Mouse (Mus musculus) cerebellum, postnatal 25 days (tissue): ENCODE measurements around the gene Col11a2.

Source experiments
- DNase-seq, 2 experiments: peaks; one replicate each; pipeline ENCODE4 v3.0.0; 2021; ENCODE audit warnings: mixed read lengths in 2 of 2

Gene Col11a2

DNA sequence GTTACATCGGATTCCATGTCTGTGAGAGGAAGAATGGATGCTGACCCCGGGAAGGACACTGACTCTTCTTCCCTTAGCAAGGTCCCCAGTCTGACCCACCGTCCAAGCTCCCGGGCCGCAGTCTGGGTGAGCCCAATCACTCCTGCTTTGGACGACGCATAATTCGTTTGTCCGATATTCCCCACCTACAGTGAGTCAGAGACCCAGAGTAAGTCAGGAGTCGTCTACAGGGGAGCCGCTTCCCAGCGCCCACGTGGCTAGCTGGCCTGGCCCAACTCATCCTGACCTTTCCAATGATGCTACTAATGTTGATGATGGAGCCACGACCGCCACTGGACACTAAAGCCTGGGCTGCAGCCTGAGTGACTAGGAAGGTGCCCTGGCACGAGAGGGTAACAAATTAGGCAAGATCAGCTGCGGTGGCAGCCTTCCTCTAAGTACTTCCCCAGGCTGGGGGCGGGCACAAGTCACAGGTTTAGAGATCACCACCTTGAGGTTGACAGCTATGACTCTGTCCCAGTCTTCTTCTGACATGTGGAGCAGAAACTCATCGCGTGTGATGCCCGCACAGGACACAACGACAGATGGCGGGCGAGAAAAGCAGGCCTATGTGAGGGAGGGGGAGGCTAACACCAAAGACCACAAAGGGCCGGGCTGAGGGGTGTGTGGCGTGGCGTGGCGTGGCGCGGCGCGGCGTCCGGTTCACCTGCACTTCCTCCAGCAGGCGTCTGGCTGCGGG, 12.2 kb upstream of the Col11a2 start:
- DNase-seq: peak in 1 of 2 experiments; percentile 18

DNA sequence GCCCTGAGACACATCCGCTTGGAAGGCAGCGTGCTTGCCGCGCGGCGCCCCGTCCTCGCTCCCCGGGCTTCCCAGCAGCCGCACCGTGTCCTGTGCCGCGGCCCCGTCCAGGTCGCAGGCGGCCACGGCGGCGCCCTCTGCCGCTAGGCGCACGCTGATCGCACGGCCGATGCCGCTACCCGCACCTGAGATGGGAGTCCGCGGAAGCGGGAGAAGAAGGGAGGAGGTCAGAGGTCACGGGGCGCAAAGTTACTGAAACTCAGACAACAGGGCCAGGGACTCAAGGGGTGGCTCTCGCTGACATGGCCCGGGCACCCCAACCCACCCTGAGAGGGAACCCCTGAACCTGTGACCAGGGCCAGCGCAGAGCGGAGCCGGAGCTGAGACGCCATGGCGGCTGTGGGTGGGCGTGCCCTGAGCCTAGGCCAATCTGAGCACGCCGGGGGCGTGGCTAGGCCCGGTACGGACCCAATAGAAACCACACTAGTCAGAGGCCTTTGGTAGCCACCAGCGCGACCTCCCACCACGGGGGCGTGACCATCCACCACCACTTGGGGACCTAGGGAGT, 11.5 kb upstream of the Col11a2 start, which contains the start of gene H2-Ke6:
Gene H2-Ke6 (minus strand): TSS at position 405 of the 568 bp plus-strand sequence.
- DNase-seq: peak; percentile 91 to 93

DNA sequence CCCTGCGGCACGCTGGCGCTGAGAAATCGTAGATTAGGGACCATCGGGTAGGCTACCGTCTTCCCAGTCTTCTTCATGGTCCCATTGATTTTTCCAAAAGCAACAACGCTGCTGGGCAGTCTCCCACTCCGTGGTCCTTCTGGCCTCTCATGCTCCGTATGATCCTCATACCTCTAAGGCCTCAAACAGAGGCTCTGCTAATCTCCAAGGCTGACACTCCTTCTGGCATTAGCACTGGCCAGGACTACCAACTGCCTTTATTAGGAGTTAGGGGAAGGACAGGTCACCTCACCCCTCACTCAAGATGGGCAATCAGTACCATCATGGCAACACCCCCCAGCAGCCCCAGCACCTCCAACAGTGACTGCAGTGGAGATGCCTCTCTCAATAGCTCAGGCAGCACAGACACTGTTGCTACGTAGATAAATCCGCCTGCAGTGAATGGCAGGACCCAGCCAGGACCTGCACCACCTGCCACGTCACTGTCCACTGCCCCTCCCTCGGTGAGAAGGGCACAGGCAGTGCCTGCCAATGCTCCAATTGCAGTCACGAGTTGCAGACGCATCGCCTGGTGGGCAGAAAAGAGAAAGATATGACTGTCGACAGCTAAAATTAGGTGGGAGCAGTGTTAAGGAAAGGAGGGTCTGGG, 10.6 kb upstream of the Col11a2 start:
- peak in 1 of 2 experiments; percentile 23 for DNase-seq

DNA sequence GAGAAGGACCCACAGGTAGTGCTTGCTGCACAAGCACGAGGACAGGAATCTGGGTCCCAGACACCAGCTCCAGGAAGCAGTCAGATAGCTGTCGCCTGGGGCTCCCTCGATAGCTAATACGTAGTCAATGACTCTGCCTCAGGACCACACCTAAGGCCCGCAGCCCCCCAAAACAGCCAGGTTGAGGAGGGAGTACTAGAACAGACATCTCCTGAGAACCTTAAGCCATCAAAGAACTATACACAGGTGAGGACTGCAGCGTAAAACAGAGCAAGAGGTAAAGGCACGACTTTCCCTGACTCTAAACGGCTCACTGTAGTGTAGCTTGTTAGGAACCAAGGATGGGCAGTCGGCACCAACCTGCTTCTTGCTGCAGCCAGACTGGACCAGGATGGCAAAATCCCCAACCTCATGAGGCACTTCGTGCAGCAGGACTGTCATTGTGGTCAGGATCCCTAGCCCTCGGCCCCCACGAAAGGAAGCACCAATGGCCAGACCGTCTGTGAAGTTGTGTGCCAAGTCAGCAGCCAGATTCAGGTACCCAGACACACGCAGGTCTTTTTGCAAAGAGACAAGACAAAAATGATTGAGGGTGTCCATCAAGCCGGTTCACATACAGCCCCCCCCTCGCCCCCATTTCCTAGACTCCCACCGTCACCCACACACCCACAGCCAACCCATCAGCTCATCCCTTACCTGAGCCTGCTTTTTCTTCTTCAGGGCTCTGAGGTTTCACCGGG, 9.9 kb upstream of the Col11a2 start:
- peak in 1 of 2 experiments; percentile 24 for DNase-seq

DNA sequence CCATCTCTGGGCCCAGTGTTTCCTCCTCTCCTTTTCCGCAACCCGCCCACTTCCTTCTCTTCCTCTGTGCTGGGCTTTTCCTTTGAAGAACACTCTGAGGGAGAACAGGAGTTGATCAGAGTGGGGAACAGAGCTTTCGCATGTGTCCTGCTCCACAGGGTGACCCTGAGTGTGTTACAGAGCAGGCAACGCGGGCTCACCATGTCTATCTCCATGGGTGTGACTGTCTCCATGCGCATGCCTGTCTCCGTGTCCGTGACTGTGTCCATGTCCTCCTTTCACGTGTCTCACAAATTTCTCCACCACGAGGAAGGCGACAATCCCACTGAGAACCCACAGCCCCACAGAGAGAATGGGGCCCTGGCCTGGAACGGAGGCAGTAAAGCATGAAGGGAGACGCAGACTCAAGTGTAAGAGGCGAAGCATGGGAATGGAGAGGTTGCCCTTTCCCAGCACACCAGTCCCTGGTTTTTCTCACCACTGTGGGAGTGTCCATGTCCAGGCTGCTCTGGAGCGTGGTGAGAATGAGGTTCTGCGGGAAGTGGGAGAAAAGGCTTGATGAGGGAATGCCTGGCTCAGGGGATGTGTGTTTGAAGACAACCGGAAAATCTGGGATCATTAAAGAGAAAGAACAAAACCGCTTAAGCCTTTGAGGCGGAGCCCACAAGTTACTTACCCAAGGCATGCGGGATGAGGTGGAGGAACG, 9.2 kb upstream of the Col11a2 start:
- DNase-seq: no peak

DNA sequence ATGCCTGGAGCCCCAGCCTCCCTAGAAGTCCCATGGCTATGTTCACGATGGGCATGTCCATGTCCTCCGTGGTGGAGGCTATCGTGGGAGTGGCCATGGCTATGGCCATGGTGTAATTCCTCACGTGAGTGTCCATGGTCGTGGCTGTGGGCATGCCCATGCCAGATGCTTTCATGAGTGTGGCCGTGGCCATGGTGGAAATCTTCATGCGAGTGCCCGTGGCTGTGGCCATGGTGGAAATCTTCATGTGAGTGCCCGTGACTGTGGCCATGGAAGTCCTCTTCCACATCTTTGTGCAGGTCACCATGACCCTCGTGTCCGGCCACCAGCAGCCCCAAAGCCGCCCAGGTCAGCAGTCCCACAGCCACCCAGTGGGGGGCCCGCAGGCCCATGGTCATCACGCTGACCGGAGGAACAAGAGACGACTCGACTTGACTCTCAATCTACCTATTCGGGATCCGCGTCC, 8.3 kb upstream of the Col11a2 start:
- DNase-seq: peak in 1 of 2 experiments; percentile 70

DNA sequence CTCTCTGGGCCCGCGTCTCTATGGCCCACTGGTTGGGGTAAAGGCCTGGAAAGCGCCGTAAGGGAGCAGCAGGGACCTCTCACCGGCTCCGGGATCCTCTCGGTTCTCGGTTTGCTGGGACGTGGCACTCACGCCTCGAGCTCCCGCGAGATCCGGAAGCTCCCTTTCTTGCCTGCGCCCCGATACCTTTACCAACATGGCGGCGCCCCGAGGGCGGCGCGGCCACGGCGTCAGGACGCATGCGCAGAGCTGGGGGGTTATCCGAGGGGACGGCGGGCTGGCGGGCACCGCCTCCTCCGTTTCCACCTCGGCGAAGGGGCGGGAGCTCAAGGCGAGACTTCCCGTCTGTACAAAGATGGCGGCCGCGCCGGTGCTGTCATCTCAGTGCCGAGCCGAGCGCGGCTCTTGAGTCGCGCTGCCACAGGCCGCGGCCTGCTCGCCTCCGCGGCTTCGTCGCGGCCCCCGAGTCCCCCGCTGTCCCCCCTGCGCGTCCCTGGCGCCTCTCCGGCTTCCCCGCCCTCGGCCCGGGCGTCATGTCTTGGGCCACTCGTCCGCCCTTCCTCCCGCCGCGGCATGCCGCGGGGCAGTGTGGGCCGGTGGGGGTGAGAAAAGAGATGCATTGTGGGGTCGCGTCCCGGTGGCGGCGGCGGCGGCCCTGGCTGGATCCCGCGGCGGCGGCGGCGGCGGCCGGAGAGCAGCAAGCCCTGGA, 7.6 kb upstream of the Col11a2 start, which contains the start of the genes Slc39a7 and Rxrb:
Gene Slc39a7 (minus strand): TSS at position 218 of the 709 bp plus-strand sequence.
Gene Rxrb (plus strand): TSS at position 348 of the 709 bp plus-strand sequence.
- peak; percentile 99 for DNase-seq

DNA sequence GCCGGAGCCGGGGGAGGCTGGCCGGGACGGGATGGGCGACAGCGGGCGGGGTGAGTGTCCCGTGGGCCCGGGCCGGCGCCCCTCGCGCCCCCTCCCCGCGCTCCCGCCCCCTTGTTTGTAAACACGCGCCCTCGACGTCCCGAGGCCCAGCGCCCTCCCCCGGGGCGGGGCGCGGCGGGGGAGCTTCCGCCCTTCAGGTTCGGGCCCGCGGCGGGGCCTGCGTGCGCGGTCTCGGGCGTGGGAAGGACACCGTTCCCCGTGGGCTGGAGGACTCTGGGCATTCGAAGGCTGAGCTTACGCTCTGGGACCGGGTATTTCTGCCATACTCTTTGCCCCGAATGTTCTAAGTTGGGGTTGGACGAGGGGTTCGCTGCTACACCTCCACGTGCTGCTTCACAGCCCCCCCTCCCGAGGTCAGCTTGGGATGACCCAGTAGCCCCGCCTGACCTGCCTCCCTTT, 7.0 kb upstream of the Col11a2 start:
- no peak for DNase-seq

DNA sequence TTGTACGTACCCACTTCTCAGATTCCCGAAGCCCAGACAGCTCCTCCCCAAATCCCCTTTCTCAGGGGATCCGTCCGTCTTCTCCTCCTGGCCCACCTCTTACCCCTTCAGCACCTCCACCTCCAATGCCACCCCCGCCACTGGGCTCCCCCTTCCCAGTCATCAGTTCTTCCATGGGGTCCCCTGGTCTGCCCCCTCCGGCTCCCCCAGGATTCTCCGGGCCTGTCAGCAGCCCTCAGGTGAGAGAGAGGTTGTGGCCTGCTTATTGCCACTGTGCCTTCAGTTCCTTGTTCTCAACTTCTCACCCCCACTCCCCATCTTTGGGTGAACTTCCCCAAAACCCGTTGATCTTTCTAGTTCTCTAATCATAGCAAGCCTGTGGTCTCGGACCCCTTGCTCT, 6.4 kb upstream of the Col11a2 start:
- peak; percentile 32 to 47 for DNase-seq

DNA sequence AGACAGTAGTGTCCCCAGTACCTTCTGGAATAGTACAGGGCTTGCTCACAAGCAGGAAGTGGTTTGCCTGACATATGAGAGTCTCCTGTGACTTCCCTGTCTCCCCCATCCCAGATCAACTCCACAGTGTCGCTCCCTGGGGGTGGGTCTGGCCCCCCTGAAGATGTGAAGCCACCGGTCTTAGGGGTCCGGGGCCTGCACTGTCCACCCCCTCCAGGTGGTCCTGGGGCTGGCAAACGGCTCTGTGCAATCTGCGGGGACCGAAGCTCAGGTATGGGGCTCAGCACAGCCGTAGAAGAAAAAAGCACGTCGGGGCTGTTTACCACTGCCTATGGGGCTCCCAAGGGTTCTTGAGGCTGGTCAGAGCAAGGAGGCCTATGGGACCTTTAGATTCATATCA, 5.8 kb upstream of the Col11a2 start:
- peak; percentile 18 to 40 for DNase-seq

DNA sequence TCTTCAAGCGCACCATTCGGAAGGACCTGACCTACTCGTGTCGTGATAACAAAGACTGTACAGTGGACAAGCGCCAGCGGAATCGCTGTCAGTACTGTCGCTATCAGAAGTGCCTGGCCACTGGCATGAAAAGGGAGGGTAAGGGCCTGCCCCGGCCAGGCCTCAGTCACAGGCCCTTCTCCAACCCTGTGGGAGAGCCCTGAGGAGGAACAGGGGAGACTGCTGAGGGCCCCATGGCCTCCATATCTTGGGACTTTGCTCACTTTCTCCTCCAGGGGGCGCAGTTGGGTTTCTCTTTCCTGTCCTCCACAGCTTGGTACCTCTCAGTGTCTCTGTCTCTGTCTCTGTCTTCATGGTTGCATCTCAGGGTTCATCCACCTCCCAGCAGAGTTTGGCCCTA, 5.2 kb upstream of the Col11a2 start:
- DNase-seq: peak; percentile 66 to 77

DNA sequence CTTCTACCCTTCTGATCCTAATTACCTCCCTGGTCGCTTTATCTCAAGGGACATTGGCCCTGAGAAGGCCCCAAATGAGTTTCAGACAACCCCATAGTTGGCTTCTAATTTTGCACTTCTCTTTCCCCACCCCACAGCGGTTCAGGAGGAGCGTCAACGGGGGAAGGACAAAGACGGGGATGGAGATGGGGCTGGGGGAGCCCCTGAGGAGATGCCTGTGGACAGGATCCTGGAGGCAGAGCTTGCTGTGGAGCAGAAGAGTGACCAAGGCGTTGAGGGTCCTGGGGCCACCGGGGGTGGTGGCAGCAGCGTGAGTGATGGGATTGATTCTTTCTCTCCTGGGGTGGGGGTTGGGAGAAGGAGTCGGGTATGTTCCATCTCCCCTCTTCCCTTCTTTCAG, 3.7 kb upstream of the Col11a2 start:
- DNase-seq: no peak

DNA sequence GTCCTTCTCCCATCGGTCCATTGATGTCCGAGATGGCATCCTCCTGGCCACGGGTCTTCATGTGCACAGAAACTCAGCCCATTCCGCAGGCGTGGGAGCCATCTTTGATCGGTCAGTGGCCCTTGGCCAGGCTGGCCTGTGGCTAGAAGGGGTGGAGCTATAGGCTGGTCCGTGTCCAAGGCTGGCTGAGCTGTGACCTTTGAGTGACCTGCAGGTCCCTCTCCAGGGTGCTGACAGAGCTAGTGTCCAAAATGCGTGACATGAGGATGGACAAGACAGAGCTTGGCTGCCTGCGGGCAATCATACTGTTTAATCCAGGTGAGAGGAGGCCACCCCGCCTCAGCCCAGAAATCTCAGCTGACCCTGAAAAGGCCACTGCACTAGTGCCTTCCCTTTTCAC, 2.6 kb upstream of the Col11a2 start:
- DNase-seq: peak in 1 of 2 experiments; percentile 27

DNA sequence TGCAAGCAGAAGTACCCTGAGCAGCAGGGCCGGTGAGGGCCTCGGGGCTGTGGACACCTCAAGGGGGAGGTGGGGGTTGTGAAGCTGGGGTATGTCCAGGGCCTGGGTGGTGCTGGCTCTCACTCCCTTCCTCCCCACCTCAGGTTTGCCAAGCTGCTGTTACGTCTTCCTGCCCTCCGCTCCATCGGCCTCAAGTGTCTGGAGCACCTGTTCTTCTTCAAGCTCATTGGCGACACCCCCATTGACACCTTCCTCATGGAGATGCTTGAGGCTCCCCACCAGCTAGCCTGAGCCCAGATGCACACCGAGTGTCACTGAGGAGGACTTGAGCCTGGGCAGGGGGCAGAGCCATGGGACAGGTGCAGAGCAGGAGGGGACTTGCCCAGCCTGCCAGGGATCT, 2.0 kb upstream of the Col11a2 start:
- peak; percentile 11 to 14 for DNase-seq

DNA sequence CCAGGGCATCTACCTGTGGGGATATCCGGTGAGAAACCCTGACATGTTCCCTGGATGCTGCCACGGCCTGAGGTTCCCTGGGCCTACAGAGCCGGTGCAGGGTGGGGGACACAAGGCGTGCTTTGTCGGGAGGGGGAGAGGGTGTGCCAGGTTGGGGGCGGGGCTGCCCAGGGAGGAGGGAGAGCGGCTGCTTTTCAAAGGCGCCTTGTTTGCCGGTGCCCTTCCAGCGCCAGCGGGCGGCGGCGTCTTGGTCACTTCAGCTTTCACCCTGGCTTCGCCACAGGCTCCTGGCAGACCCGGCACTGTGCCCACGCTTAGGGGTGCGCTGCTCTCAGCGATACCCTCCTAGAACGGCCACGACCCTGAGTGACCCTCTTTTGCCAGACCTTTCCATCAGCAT, 797 bp upstream of the Col11a2 start:
- peak; percentile 45 to 68 for DNase-seq

DNA sequence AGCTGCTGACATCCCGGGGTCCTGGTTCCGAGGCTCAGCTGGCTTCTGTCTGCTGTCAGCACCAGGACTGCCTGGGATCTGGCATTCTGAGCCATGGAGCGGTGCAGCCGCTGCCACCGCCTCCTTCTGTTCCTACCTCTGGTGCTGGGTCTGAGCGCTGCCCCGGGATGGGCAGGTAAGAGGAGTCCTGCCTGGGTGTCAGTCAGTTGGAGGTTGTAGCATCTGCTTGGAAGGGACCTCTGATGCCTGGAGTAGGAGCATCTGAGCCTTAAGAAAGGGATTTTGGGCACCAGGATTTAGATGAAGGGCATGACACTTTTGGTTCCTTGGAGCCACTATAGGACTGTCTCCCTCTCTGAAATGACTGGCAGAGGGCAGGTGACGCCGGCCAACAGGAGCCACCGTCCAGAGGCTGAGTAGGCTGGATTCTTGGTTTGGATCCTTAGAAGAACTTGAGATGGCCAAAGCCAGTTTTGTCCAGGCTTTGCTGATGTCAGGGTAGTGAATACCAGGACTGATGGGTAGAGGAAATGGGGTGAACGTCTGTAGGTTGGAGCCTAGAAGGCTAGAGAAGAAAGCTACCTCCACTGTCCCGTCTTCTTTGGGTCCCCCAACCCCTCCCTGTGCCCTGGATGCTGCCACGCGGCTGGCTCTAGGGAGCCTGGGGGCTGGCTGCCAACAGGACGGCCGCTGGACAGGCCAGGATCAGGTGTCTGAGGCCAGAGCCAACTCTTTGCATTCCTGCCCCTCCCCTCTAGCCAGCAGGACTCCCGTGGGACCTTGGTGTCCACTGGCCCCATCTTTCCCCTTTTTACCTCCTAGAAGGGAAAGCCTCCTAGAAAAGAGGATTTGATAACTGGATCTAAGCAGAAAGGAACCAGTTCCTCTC, 569 bp downstream of the Col11a2 start:
- DNase-seq: peak; percentile 21 to 55

DNA sequence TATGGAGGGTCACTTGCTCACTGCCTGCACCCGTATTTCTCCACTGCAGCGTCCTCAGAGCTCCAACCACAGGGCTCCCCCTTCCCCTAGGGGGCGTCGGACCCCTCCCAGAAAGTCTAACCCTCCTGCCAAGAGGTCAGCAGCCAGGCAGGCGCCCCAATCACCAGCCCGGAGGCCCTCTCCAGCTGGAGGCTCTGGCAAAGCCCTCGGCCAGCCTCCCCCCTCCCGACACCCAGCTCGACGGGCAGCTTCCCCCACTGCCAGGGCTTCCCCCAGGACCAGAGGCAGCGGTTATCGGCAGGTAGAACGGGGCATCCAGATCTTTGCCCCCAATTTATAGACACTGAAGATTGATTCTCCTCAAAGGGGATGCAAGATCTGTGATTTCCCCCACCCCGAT, 6.7 kb downstream of the Col11a2 start:
- DNase-seq: no peak

DNA sequence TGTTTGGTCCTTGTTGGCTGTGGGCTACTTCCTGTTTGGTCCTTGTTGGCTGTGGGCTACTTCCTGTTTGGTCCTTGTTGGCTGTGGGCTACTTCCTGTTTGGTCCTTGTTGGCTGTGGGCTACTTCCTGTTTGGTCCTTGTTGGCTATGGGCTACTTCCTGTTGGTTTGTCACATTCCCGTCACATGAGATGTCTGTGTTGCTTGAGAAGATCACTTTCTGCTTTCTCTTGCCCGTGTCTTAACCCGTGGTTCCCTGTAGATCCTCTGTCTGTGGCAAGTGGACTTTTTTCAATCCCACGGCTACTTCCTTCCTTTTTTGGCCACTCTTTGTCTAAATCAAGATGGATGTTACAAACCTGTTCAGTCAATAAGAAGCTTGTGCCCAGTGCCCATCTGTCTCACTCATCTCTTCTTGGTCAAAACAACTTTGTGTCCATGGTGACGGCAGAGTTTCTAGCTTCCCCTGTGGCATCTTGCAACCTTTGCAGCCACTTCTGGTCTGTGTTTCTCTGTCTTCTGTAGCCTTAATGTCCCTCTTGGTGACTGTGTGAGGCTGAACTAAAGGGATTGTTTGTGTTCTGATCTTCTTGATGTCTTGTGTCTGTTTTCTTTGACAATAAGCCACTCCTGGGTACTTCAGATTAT, 8.3 kb downstream of the Col11a2 start:
- DNase-seq: no peak

DNA sequence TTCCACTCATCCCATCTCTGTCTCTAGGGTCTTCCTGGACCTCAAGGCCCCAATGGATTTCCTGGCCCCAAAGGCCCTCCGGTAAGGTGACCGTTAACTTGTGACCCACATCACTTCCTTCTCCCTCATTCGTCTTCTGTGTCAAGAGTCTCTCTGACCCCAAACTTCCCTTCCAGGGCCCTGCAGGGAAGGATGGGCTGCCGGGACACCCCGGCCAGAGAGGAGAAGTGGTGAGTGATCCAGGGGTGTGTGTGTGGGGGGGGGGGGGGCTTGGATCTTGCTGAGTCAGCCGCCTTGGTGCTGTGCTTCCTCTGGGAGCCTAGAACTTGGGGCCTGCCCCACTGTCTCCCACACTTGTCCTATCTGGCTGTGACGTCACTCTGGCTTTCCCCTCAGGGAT, 18.0 kb downstream of the Col11a2 start:
- DNase-seq: no peak

DNA sequence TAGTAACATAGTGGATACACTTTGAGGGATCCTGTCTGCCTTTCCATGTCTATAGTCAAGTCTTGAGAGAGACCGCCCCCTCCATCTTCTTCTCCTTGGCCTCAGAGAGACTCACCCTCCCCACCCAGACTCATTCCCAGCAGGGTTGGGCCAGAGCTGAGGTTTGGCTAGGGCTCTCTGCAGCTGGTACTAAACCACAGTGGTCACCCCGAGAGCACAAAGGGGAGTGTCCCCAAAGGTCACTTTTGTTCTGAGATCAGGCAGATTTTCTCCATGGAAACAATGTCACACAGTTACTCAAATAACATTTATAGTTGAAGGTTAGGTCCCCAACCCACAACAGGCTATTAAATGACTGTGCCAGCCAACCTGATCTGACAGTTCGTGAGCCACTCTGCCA, 29.6 kb downstream of the Col11a2 start:
- DNase-seq: no peak
